ENCODE assay signal across 23 mouse cellular contexts in genomic region chr2:60705426-60705825, GRCm38 (mm10). TPM values are rescaled to one million over a fixed set of nuclear protein-coding genes. Genes with fewer than 3 reads are reported as not detected.
DNase-seq lines count a peak whose midpoint lies in the region; ATAC-seq and TF ChIP-seq lines count a peak whose summit lies in the region.
"Had no signal": no experiment of that assay in that cellular context is flagged by ENCODE, and none has a peak within 500 bp of the region (broad histone marks: within the 10 kb centered on the region; RNA-seq: fewer than 3 reads in every experiment).

No protein-coding gene starts in this region.

- H3K4me1 ChIP-seq in kidney, postnatal 0 days (replicated peaks; ENCODE audit: insufficient read depth, low read length): 0 out of 2 replicates have a peak, but pooled peaks cover 17% of the 10 kb centered on the region
- H3K4me1 ChIP-seq: forebrain, embryonic 12.5 days had no signal

- no peaks in the 10 kb centered on the region for H3K9me3 ChIP-seq in kidney, postnatal 0 days (replicated peaks; ENCODE audit: low read length)
- H3K9me3 ChIP-seq: embryonic facial prominence, embryonic 13.5 days; forebrain, embryonic 12.5 days; heart, embryonic 15.5 days had no signal

- DNase-seq in gastrocnemius, adult 2 months: no peak
- DNase-seq in gastrocnemius, adult 18-20 months (ENCODE audit: low spot score): no peak
- DNase-seq in kidney, adult 9 months: peak; percentile 71
- DNase-seq in kidney, postnatal 0 days (ENCODE audit: low spot score): no peak
- peak; percentile 65 for DNase-seq in kidney, postnatal 36 days
- DNase-seq in thymus, postnatal 36 days: no peak
- DNase-seq: adrenal gland, postnatal 14 days; B cell, adult 2 months; cerebellum, adult 11-12 months; cerebellum, adult 9-11 months; cerebellum, postnatal 36 days; gastrocnemius, postnatal 36 days; heart, postnatal 14 days had no signal

- no peaks in the 10 kb centered on the region for H3K36me3 ChIP-seq in kidney, postnatal 0 days (ENCODE audit: insufficient read depth, low read length)
- H3K36me3 ChIP-seq: embryonic facial prominence, embryonic 13.5 days; forebrain, embryonic 12.5 days; heart, embryonic 15.5 days had no signal

- no peak overlapping the region for H3K4me3 ChIP-seq in gastrocnemius, adult 2 months
- no peak overlapping the region for H3K4me3 ChIP-seq in kidney, postnatal 0 days (replicated peaks; ENCODE audit: low read depth, low read length)
- H3K4me3 ChIP-seq: embryonic facial prominence, embryonic 13.5 days; forebrain, embryonic 12.5 days; heart, embryonic 15.5 days had no signal

- 64% methylated on average over 8 of the region's 8 CpGs for WGBS in kidney, postnatal 0 days

- H3K27ac ChIP-seq in gastrocnemius, adult 2 months: peak overlapping the region; percentile 24; the same call in 1 of the 2 replicates
- H3K27ac ChIP-seq in kidney, postnatal 0 days: peak overlapping the region; percentile 36
- H3K27ac ChIP-seq: embryonic facial prominence, embryonic 13.5 days; forebrain, embryonic 12.5 days; heart, embryonic 15.5 days; hindbrain, embryonic 14.5 days had no signal

- H3K27me3 ChIP-seq in kidney, postnatal 0 days (ENCODE audit: insufficient read depth, low read length): no peaks in the 10 kb centered on the region
- H3K27me3 ChIP-seq: embryonic facial prominence, embryonic 13.5 days; heart, embryonic 15.5 days had no signal

- peak overlapping the region; percentile 25 for H3K4me2 ChIP-seq in kidney, postnatal 0 days (ENCODE audit: low read length)
- H3K4me2 ChIP-seq: embryonic facial prominence, embryonic 13.5 days; forebrain, embryonic 12.5 days; heart, embryonic 11.5 days; heart, embryonic 15.5 days; hindbrain, embryonic 14.5 days had no signal

- H3K9ac ChIP-seq in kidney, postnatal 0 days (ENCODE audit: low read depth, low read length): no peak overlapping the region
- H3K9ac ChIP-seq: embryonic facial prominence, embryonic 13.5 days; forebrain, embryonic 12.5 days; heart, embryonic 15.5 days; hindbrain, embryonic 14.5 days had no signal

- intact Hi-C loops in gastrocnemius, adult 2 months (cut with DNase I): no loop called here

- peak; percentile 53; the same call in 1 of the 2 replicates for ATAC-seq in kidney, postnatal 0 days (replicated peaks; ENCODE audit: low FRiP score, low read depth)
- ATAC-seq in megakaryocyte, adult 5-6 weeks (ENCODE audit: poor library complexity, severe bottlenecking): no peak
- ATAC-seq in CD4-positive, CD25-positive, alpha-beta regulatory T cell, adult 4 months: no peak
- ATAC-seq: forebrain, embryonic 16.5 days had no signal

- no peak for TF ChIP-seq CTCF in gastrocnemius, adult 2 months (IDR thresholded peaks at IDR 0.05)
- no peak for TF ChIP-seq CTCF in kidney, postnatal 0 days (IDR thresholded peaks at IDR 0.05; ENCODE audit: low read depth)

RNA-seq across cellular contexts. Expression of gene Itgb6, which starts 17.0 kb away (rescaled TPM):
- total RNA-seq in gastrocnemius, adult 2 months (2021): 10 to 100 TPM; 18.3 to 50.1 TPM
- total RNA-seq in gastrocnemius, adult 18-20 months (2021): 10 to 100 TPM; 38.3 to 44.0 TPM
- 28.8 and 29.1 TPM in 2 replicates for polyA plus RNA-seq in kidney, postnatal 0 days (2015; fragmentation: Nextera tagmentation; extraction: Ambion mirVana)
- total RNA-seq in megakaryocyte, adult 5-6 weeks (2015): not detected in 2 replicates
- not detected in 2 replicates for total RNA-seq in megakaryocyte, adult 5-6 weeks (2017)
- under 1 TPM in 1 of 2 experiments, not detected in 1; 0.11 TPM for polyA plus RNA-seq in CD4-positive, CD25-positive, alpha-beta regulatory T cell, adult 4 months (2017; shearing (Covaris generic))
- total RNA-seq: adrenal gland, postnatal 14 days; hematopoietic stem cell, adult 5-6 weeks; MEL had no signal
- polyA plus RNA-seq: forebrain, embryonic 16.5 days; hindbrain, embryonic 14.5 days had no signal

Comparison
In these comparisons a context has a peak if more than half of its experiments do, and no peak if none do; other contexts are left out.
1. DNase-seq: peak in kidney, adult 9 months (single experiment) and kidney, postnatal 36 days (2 of 2); none in gastrocnemius, adult 2 months (single experiment), gastrocnemius, adult 18-20 months (single experiment), kidney, postnatal 0 days (single experiment) and thymus, postnatal 36 days (0 of 2).
2. RNA of gene Itgb6, which starts 17.0 kb away (total RNA-seq): 18.3 to 50.1 TPM in gastrocnemius, adult 2 months and 38.3 to 44.0 TPM in gastrocnemius, adult 18-20 months; not detected in megakaryocyte, adult 5-6 weeks; every median in the first group is over 10 times any median in the second.